Mouse (Mus musculus) spleen, adult 2 months (tissue): ENCODE measurements around the gene Zfp575.

Source experiments
- CTCF ChIP-seq: fragments of 200-500 bp; IDR thresholded peaks from 2 replicates; pipeline ENCODE4 v1.5.1; 2011; ENCODE audit warnings: mild to moderate bottlenecking, inconsistent platforms; ENCODE audit not compliant: insufficient read depth, insufficient read length, insufficient replicate concordance; ENCODE audit errors: extremely low read depth
- POLR2A ChIP-seq: fragments of 200-500 bp; IDR thresholded peaks from 2 replicates; pipeline ENCODE4 v1.6.1; 2011; ENCODE audit warnings: low read depth, low read length, inconsistent platforms

DNA sequence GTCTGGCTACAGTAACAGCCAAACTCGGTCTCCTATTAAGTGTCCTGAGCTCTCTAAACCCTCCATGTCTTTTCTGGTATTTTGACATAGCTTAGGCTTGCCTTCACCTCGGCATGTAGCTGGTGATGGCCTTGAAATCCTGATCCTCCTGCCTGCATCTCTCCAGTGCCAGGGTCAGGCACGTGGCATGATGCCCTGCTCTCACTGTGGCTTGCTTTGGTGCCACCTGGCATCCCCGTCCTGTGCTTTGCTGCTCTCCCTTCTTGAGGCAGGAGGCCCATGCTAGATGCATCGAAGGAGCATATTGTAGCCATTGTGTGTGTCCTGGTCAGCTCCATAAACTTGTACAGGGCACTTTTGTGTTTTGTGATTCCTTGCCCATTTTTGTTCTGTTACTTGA lies 49.9 kb downstream of the Zfp575 start:
- TF ChIP-seq CTCF (no peak), POLR2A (no peak)
